Mouse (Mus musculus): ENCODE data around the gene Cttnbp2nl. TPM values are rescaled to one million over a fixed set of nuclear protein-coding genes. Genes with fewer than 3 reads are reported as not detected.

The Cttnbp2nl gene
- polyA plus RNA-seq, 1 experiment from 2014 or later, result 40.2 TPM

DNA sequence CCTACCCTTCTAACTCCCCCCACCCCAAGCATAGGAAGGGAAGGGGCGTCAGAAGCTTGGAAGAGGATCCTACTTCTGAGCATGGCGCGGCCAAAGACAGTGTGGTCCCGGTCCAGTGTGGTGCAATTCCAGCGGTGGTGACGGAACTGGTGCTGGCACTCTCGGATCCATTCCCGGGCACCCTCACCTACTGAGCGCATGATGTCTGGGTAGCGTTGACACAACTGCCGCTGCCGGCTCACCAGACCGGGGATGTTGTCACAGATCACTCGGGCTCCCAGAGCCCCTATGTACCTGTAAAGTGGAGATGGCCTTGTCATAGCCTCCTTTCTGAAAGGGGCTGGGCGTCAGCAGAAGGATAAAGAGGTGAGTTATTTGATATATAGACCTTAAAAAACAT, 98.4 kb downstream of the Cttnbp2nl start:
- H3K4me3 ChIP-seq (ENCODE audit: low read depth, low read length), result no peak overlapping the region
- no peaks in the 10 kb centered on the region for H3K27me3 ChIP-seq (ENCODE audit: control insufficient read depth, insufficient read depth, low read length)
- peak; percentile 16 for DNase-seq (ENCODE audit: low spot score)
- H3K9ac ChIP-seq (ENCODE audit: low read length), result no peak overlapping the region
- no peaks in the 10 kb centered on the region for H3K4me1 ChIP-seq (ENCODE audit: control insufficient read depth, insufficient read depth, low read length)
- ATAC-seq (ENCODE audit: insufficient number of reproducible peaks, low FRiP score, low TSS enrichment, low read depth), result no peak
- no peaks in the 10 kb centered on the region for H3K9me3 ChIP-seq (ENCODE audit: control insufficient read depth, low read length)
- H3K36me3 ChIP-seq (ENCODE audit: control insufficient read depth, insufficient read depth, low read length), result peaks cover 4% of the 10 kb centered on the region; the same call in 1 of the 2 replicates
- no peak overlapping the region for H3K27ac ChIP-seq (replicated peaks; ENCODE audit: low read depth, low read length)
- no peak overlapping the region for H3K4me2 ChIP-seq (ENCODE audit: low read depth, severe bottlenecking)
- WGBS, result 96% methylated on average over 15 of the region's 15 CpGs

DNA sequence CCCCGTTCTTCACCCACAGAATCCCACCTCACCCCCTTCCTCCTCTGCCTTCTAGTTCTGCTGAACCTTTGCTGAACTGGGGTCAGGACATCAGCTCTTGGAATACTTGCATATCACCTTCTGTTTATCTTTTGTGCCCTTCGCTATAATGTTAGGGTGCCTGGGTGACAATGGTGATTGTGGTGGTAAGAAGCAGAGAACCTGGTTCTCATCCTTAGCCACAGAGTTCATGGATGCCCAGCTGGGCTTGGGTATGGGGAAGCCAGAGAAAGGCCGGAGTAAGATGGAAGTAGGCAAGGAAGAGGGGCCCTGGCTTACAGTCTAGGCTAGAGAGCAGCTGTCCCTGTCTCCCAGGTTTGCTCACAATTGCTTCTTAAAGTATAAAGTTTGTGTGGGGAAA, 98.8 kb downstream of the Cttnbp2nl start:
- peak; percentile 13 for DNase-seq (ENCODE audit: low spot score)
- H3K36me3 ChIP-seq (ENCODE audit: control insufficient read depth, insufficient read depth, low read length), result peaks cover 4% of the 10 kb centered on the region; the same call in 1 of the 2 replicates
- no peaks in the 10 kb centered on the region for H3K27me3 ChIP-seq (ENCODE audit: control insufficient read depth, insufficient read depth, low read length)
- no peak overlapping the region for H3K4me3 ChIP-seq (ENCODE audit: low read depth, low read length)
- 95% methylated on average over 3 of the region's 3 CpGs for WGBS
- no peak overlapping the region for H3K27ac ChIP-seq (replicated peaks; ENCODE audit: low read depth, low read length)
- no peak overlapping the region for H3K4me2 ChIP-seq (ENCODE audit: low read depth, severe bottlenecking)
- no peak for ATAC-seq (ENCODE audit: insufficient number of reproducible peaks, low FRiP score, low TSS enrichment, low read depth)
- no peak overlapping the region for H3K9ac ChIP-seq (ENCODE audit: low read length)
- no peaks in the 10 kb centered on the region for H3K4me1 ChIP-seq (ENCODE audit: control insufficient read depth, insufficient read depth, low read length)
- no peaks in the 10 kb centered on the region for H3K9me3 ChIP-seq (ENCODE audit: control insufficient read depth, low read length)

DNA sequence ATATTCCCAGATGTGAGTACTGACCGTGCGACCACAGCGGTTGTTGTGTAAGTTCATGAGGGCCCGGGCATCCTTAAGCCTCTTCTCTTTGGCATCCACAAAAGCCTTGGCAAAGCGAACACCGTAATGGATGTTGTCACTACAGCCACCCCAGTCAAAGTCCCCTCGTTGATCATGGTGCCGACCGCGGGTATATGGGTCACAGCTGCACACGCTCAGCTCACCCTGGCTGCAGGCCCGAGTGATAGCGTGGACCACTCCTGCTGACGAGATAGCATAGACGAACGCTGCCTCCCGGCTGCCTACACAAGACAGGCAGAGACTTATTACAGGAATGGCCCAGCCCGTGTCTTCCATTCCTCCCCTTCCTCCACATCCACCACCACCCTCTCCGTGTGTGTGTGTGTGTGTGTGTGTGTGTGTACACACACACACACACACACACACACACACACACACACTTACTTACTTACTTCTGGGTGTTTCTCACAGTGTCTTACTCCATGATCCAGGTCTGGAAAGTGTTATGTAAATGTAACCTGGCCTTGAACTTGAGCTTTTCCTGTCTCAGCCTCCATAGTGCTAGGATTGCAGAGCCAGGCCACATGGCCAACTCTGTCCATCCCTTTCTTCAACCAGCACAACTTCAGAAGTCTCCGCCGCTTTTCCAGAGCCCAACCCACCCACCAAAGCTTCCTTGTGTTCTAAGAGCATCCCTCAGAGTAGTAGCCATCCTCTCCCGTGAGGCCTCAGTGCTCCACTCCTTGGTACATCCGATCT, 99.9 kb downstream of the Cttnbp2nl start:
- Histone ChIP-seq H3K4me3 (ENCODE audit: low read depth, low read length) (no peak overlapping the region), H3K36me3 (ENCODE audit: control insufficient read depth, insufficient read depth, low read length) (peaks cover 4% of the 10 kb centered on the region; the same call in 1 of the 2 replicates), H3K4me2 (ENCODE audit: low read depth, severe bottlenecking) (no peak overlapping the region), H3K9ac (ENCODE audit: low read length) (no peak overlapping the region), H3K4me1 (ENCODE audit: control insufficient read depth, insufficient read depth, low read length) (no peaks in the 10 kb centered on the region), H3K27ac (replicated peaks; ENCODE audit: low read depth, low read length) (no peak overlapping the region), H3K27me3 (ENCODE audit: control insufficient read depth, insufficient read depth, low read length) (no peaks in the 10 kb centered on the region), H3K9me3 (ENCODE audit: control insufficient read depth, low read length) (no peaks in the 10 kb centered on the region)
- ATAC-seq (ENCODE audit: insufficient number of reproducible peaks, low FRiP score, low TSS enrichment, low read depth), result no peak
- DNase-seq (ENCODE audit: low spot score), result peak; percentile 19
- 89% methylated on average over 23 of the region's 23 CpGs for WGBS

Other genes starting within 250 kb of the Cttnbp2nl start
- gene Mov10, start 234.6 kb downstream of the Cttnbp2nl start, polyA plus RNA-seq (2014; fragmentation: Nextera tagmentation; extraction: Ambion mirVana), result 61.4 and 62.3 TPM in 2 replicates
- 32.1 and 33.8 TPM in 2 replicates for gene St7l, start 189.1 kb downstream of the Cttnbp2nl start, polyA plus RNA-seq (2014; fragmentation: Nextera tagmentation; extraction: Ambion mirVana)
- 207 and 210 TPM in 2 replicates for gene Capza1, start 188.6 kb downstream of the Cttnbp2nl start, polyA plus RNA-seq (2014; fragmentation: Nextera tagmentation; extraction: Ambion mirVana)
- 0.43 and 0.72 TPM in 2 replicates for gene Wnt2b, start 91.2 kb downstream of the Cttnbp2nl start, polyA plus RNA-seq (2014; fragmentation: Nextera tagmentation; extraction: Ambion mirVana)
- gene 4930564D02Rik, start 13.7 kb upstream of the Cttnbp2nl start, polyA plus RNA-seq (2014; fragmentation: Nextera tagmentation; extraction: Ambion mirVana), result not detected in 2 replicates